Mouse (Mus musculus) liver, embryonic 11.5 days (tissue): ENCODE measurements around the gene Glce. TPM values are rescaled to one million over a fixed set of nuclear protein-coding genes. Genes with fewer than 3 reads are reported as not detected.
A peak's percentile ranks its signal among the peaks of the same experiment; 100 is the strongest.

Experiments
- ATAC-seq: fragments of 200-750 bp; cut with Nextera tagmentation; replicated peaks from 2 replicates; pipeline ENCODE4 v1.8.0; 2017; ENCODE audit warnings: moderate number of reproducible peaks, mild to moderate bottlenecking, moderate TSS enrichment, moderate library complexity; ENCODE audit not compliant: low FRiP score
- DNase-seq: peaks from one replicate; pipeline ENCODE4 v3.0.0-alpha.2; 2017; ENCODE audit warnings: low spot score
- H3K27ac ChIP-seq: fragments of 300-500 bp; sonication (generic); 2 replicates; pipeline ENCODE4 v1.5.1; 2014; ENCODE audit warnings: mild to moderate bottlenecking, low read depth, low read length, control low read depth
- H3K27me3 ChIP-seq: fragments of 300-500 bp; sonication (generic); replicated peaks from 2 replicates; pipeline ENCODE4 v1.6.1; 2014; ENCODE audit warnings: low read length, mixed read lengths; ENCODE audit not compliant: control insufficient read depth, insufficient read depth
- H3K36me3 ChIP-seq: fragments of 300-500 bp; sonication (generic); 2 replicates; pipeline ENCODE4 v1.6.1; 2014; ENCODE audit warnings: mild to moderate bottlenecking, low read length, moderate library complexity, mixed read lengths; ENCODE audit not compliant: control insufficient read depth, insufficient read depth
- H3K4me1 ChIP-seq: fragments of 300-500 bp; sonication (generic); replicated peaks from 2 replicates; pipeline ENCODE4 v1.6.1; 2014; ENCODE audit warnings: low read length, mixed read lengths; ENCODE audit not compliant: control insufficient read depth, insufficient read depth
- H3K4me2 ChIP-seq: fragments of 300-500 bp; sonication (generic); 2 replicates; pipeline ENCODE4 v1.6.1; 2014; ENCODE audit warnings: mild to moderate bottlenecking, control low read depth, moderate library complexity
- H3K4me3 ChIP-seq: fragments of 300-500 bp; sonication (generic); 2 replicates; pipeline ENCODE4 v1.5.1; 2014; ENCODE audit warnings: low read depth, low read length, control low read depth
- H3K9ac ChIP-seq: fragments of 300-500 bp; sonication (generic); 2 replicates; pipeline ENCODE4 v1.6.1; 2014; ENCODE audit warnings: low read depth, low read length, control low read depth
- H3K9me3 ChIP-seq: fragments of 300-500 bp; sonication (generic); 2 replicates; pipeline ENCODE4 v1.6.1; 2016; ENCODE audit warnings: low read length, inconsistent platforms, mixed read lengths; ENCODE audit not compliant: control insufficient read depth
- WGBS: fragments of 180-500 bp; shearing (Covaris S2); extraction: QIAGEN DNeasy Blood & Tissue Kit; methylation state at CpG from one replicate; pipeline ENCODE4 v1.1.7; 2014; 5-methylcytosine and 5-hydroxymethylcytosine counted together
- polyA plus RNA-seq: library from polyadenylated mRNA; unstranded; fragments of >200 nt; fragmentation: Nextera tagmentation; extraction: Ambion mirVana; gene quantifications from 2 replicates; pipeline ENCODE4 v1.2.1, GENCODE M21; 2014

Gene Glce
- polyA plus RNA-seq: 13.5 and 13.6 TPM in 2 replicates

- H3K4me1 ChIP-seq: peaks cover 5% of the 10 kb centered on the region
- no peaks in the 10 kb centered on the region for H3K9me3 ChIP-seq
- DNase-seq: peak; percentile 96
- WGBS: under 1% methylated on average over 51 of the region's 51 CpGs
- no peaks in the 10 kb centered on the region for H3K27me3 ChIP-seq
- peak within 1 kb of the TSS; percentile 40 for H3K27ac ChIP-seq
- peak within 1 kb of the TSS; percentile 87 for H3K4me3 ChIP-seq
- H3K36me3 ChIP-seq: no peaks in the 10 kb centered on the region
- H3K9ac ChIP-seq: peak within 1 kb of the TSS; percentile 87
- peak; percentile 99 for ATAC-seq
- peak within 1 kb of the TSS; percentile 98 for H3K4me2 ChIP-seq
These were observed at the start of gene Glce for GRCm38 (mm10) chr9:62122508-62123215. TSS of gene Glce (minus strand) at chr9:62122655.

GRCm38 (mm10) chr9:62172239-62172638 lies 49.8 kb upstream of the Glce start:
- WGBS: 72% methylated on average over 3 of the region's 3 CpGs
- DNase-seq: no peak
- no peak overlapping the region for H3K9ac ChIP-seq
- H3K27me3 ChIP-seq: no peaks in the 10 kb centered on the region
- ATAC-seq: no peak
- H3K4me1 ChIP-seq: no peaks in the 10 kb centered on the region
- H3K9me3 ChIP-seq: no peaks in the 10 kb centered on the region
- H3K27ac ChIP-seq: no peak overlapping the region
- H3K36me3 ChIP-seq: no peaks in the 10 kb centered on the region
- no peak overlapping the region for H3K4me2 ChIP-seq
- H3K4me3 ChIP-seq: no peak overlapping the region

GRCm38 (mm10) chr9:62170921-62171320 lies 48.5 kb upstream of the Glce start:
- no peak overlapping the region for H3K4me2 ChIP-seq
- DNase-seq: no peak
- no peaks in the 10 kb centered on the region for H3K36me3 ChIP-seq
- no peaks in the 10 kb centered on the region for H3K9me3 ChIP-seq
- no peaks in the 10 kb centered on the region for H3K4me1 ChIP-seq
- no peak overlapping the region for H3K9ac ChIP-seq
- WGBS: 82% methylated on average over 2 of the region's 2 CpGs
- H3K4me3 ChIP-seq: no peak overlapping the region
- H3K27me3 ChIP-seq: no peaks in the 10 kb centered on the region
- no peak overlapping the region for H3K27ac ChIP-seq
- ATAC-seq: no peak

DNA sequence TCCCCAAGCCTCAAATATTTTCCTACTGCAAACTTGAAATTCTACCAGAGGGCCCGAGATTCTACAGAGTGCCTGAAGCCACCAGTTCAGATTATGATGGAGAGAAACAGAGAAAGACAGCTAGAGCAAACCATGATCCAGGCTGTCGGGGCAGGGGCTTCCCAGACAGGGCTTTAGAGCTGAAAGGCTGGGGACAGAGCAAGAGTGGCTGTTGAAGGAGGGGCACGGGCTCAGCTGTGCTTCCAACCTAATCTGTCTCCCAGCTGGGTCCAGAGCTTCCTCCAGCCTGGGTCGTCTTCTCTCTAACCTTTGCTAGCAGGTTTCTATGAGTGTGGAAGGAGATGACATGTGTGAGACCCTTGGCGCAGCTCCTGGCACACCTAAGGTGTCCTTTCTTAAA lies 44.2 kb upstream of the Glce start:
- no peak overlapping the region for H3K9ac ChIP-seq
- ATAC-seq (no peak), DNase-seq (no peak)
- H3K27me3 ChIP-seq: no peaks in the 10 kb centered on the region
- H3K4me1 ChIP-seq: no peaks in the 10 kb centered on the region
- WGBS: 57% methylated on average over 5 of the region's 5 CpGs
- H3K36me3 ChIP-seq: no peaks in the 10 kb centered on the region
- H3K9me3 ChIP-seq: no peaks in the 10 kb centered on the region
- no peak overlapping the region for H3K27ac ChIP-seq
- no peak overlapping the region for H3K4me3 ChIP-seq
- no peak overlapping the region for H3K4me2 ChIP-seq

- 74% methylated on average over 4 of the region's 4 CpGs for WGBS
- no peaks in the 10 kb centered on the region for H3K27me3 ChIP-seq
- H3K9ac ChIP-seq: no peak overlapping the region
- ATAC-seq: no peak
- no peak overlapping the region for H3K27ac ChIP-seq
- DNase-seq: no peak
- no peaks in the 10 kb centered on the region for H3K9me3 ChIP-seq
- H3K4me2 ChIP-seq: no peak overlapping the region
- no peak overlapping the region for H3K4me3 ChIP-seq
- no peaks in the 10 kb centered on the region for H3K4me1 ChIP-seq
- no peaks in the 10 kb centered on the region for H3K36me3 ChIP-seq
These were observed 43.7 kb upstream of the Glce start for GRCm38 (mm10) chr9:62166186-62166585.

- 54% methylated on average over 4 of the region's 4 CpGs for WGBS
- no peak for ATAC-seq
- H3K36me3 ChIP-seq: no peaks in the 10 kb centered on the region
- no peaks in the 10 kb centered on the region for H3K9me3 ChIP-seq
- no peak overlapping the region for H3K4me3 ChIP-seq
- no peak overlapping the region for H3K9ac ChIP-seq
- H3K4me2 ChIP-seq: no peak overlapping the region
- no peaks in the 10 kb centered on the region for H3K4me1 ChIP-seq
- no peak overlapping the region for H3K27ac ChIP-seq
- H3K27me3 ChIP-seq: no peaks in the 10 kb centered on the region
- DNase-seq: no peak
These were observed 40.4 kb upstream of the Glce start for GRCm38 (mm10) chr9:62162889-62163291.

DNA sequence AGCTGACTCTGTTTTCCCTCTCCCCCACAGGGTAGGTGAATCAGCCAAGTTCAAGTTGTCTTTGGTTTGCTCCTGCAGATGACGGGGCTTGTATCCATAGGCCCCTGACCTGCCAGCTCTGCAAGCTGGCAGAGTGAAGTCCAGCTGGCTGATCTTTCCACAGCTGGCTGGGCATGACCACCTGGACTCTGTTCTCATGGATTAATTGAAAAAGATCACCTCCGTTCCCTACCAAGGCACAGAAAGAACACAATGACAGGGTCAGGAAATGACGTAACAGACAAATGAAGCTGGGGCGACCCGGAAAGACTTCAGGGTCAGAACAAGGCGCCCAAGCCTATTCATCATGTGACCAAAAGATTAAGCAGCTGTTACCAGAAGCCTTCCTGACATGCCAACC lies 38.3 kb upstream of the Glce start:
- H3K27me3 ChIP-seq: no peaks in the 10 kb centered on the region
- H3K4me2 ChIP-seq: no peak overlapping the region
- H3K4me3 ChIP-seq: no peak overlapping the region
- no peak overlapping the region for H3K27ac ChIP-seq
- H3K9ac ChIP-seq: no peak overlapping the region
- no peak for ATAC-seq
- H3K4me1 ChIP-seq: no peaks in the 10 kb centered on the region
- WGBS: 57% methylated on average over 6 of the region's 6 CpGs
- no peaks in the 10 kb centered on the region for H3K9me3 ChIP-seq
- H3K36me3 ChIP-seq: no peaks in the 10 kb centered on the region
- no peak for DNase-seq

GRCm38 (mm10) chr9:62158746-62159145 lies 36.3 kb upstream of the Glce start:
- ATAC-seq (no peak), DNase-seq (no peak)
- H3K36me3 ChIP-seq: no peaks in the 10 kb centered on the region
- no peaks in the 10 kb centered on the region for H3K9me3 ChIP-seq
- 78% methylated on average over 4 of the region's 4 CpGs for WGBS
- H3K4me1 ChIP-seq: no peaks in the 10 kb centered on the region
- H3K4me2 ChIP-seq: no peak overlapping the region
- no peak overlapping the region for H3K27ac ChIP-seq
- H3K4me3 ChIP-seq: no peak overlapping the region
- no peak overlapping the region for H3K9ac ChIP-seq
- H3K27me3 ChIP-seq: no peaks in the 10 kb centered on the region

GRCm38 (mm10) chr9:62155821-62156220 lies 33.4 kb upstream of the Glce start:
- no peaks in the 10 kb centered on the region for H3K9me3 ChIP-seq
- H3K27me3 ChIP-seq: no peaks in the 10 kb centered on the region
- no peak for ATAC-seq
- H3K4me1 ChIP-seq: no peaks in the 10 kb centered on the region
- no peak for DNase-seq
- WGBS: 31% methylated on average over 4 of the region's 4 CpGs
- H3K4me3 ChIP-seq: no peak overlapping the region
- H3K4me2 ChIP-seq: no peak overlapping the region
- H3K9ac ChIP-seq: no peak overlapping the region
- H3K27ac ChIP-seq: no peak overlapping the region
- H3K36me3 ChIP-seq: no peaks in the 10 kb centered on the region
